8 mouse cellular contexts compared by ENCODE assay signal in the genomic region with DNA sequence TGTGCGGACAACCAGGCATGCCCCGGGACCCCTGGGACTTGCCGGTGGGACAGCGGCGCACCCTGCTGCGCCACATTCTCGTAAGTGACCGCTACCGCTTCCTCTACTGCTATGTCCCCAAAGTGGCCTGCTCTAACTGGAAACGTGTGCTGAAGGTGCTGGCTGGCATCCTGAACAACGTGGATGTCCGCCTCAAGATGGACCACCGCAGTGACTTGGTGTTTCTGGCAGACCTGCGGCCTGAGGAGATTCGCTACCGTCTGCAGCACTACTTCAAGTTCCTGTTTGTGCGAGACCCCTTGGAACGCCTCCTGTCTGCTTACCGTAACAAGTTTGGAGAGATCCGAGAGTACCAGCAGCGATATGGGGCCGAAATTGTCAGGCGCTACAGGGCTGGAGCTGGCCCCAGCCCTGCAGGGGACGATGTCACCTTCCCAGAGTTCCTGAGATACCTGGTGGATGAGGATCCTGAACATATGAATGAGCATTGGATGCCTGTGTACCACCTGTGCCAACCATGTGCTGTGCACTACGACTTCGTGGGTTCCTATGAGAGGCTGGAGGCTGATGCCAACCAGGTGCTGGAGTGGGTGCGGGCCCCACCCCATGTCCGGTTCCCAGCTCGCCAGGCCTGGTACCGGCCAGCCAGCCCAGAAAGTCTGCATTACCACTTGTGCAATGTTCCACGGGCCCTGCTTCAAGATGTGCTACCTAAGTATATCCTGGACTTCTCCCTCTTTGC. TPM values are rescaled to one million over a fixed set of nuclear protein-coding genes. Genes with fewer than 3 reads are reported as not detected.
A peak's percentile ranks its signal among the peaks of the same experiment; 100 is the strongest.
DNase-seq lines count a peak whose midpoint lies in the region; ATAC-seq and TF ChIP-seq lines count a peak whose summit lies in the region.

No protein-coding gene starts in this region.

- peaks cover 11% of the 10 kb centered on the region for H3K36me3 ChIP-seq in embryonic facial prominence, embryonic 15.5 days
- peaks cover 14% of the 10 kb centered on the region for H3K36me3 ChIP-seq in intestine, postnatal 0 days (ENCODE audit: control insufficient read depth, insufficient read depth)

- no peaks in the 10 kb centered on the region for H3K9me3 ChIP-seq in embryonic facial prominence, embryonic 15.5 days (replicated peaks)
- H3K9me3 ChIP-seq in intestine, postnatal 0 days (ENCODE audit: control insufficient read depth): no peaks in the 10 kb centered on the region

- TF ChIP-seq CTCF in left cerebral cortex, adult 2 months (IDR thresholded peaks at IDR 0.05): no peak
- no peak for TF ChIP-seq CTCF in intestine, postnatal 0 days (IDR thresholded peaks at IDR 0.05; ENCODE audit: low read depth)

- no peak for DNase-seq in left cerebral cortex, adult 2 months (ENCODE audit: extremely low spot score in 1 of 2, low spot score in 2 of 2)
- no peak for DNase-seq in left cerebral cortex, adult 11 months (ENCODE audit: low spot score)
- peak; percentile 50 for DNase-seq in neural tube, embryonic 10.5 days (ENCODE audit: extremely low spot score, low spot score)
- DNase-seq in adrenal gland, adult 2 months: no peak
- no peak for DNase-seq in left cerebral cortex, postnatal 4 days
- no peak for DNase-seq in kidney, adult 9 months

- intact Hi-C loops in left cerebral cortex, adult 2 months (cut with DNase I): no loop called here
- intact Hi-C loops in left cerebral cortex, postnatal 4 days (cut with DNase I): no loop called here

- WGBS in embryonic facial prominence, embryonic 15.5 days: 24% methylated on average over 31 of the region's 31 CpGs
- whole genome bisulfite sequencing in intestine, postnatal 0 days: 45% methylated on average over 31 of the region's 31 CpGs

- peak overlapping the region; percentile 60 for H3K4me3 ChIP-seq in left cerebral cortex, adult 2 months
- H3K4me3 ChIP-seq in embryonic facial prominence, embryonic 15.5 days (replicated peaks): peak overlapping the region; percentile 89
- H3K4me3 ChIP-seq in intestine, postnatal 0 days (ENCODE audit: low read depth, low read length): peak overlapping the region; percentile 80

- no peaks in the 10 kb centered on the region for H3K27me3 ChIP-seq in embryonic facial prominence, embryonic 15.5 days
- no peaks in the 10 kb centered on the region for H3K27me3 ChIP-seq in intestine, postnatal 0 days (replicated peaks; ENCODE audit: control insufficient read depth, insufficient read depth, low read length)

- peak overlapping the region; percentile 89 for H3K9ac ChIP-seq in embryonic facial prominence, embryonic 15.5 days
- H3K9ac ChIP-seq in intestine, postnatal 0 days (ENCODE audit: low read depth, low read length): peak overlapping the region; percentile 74

- no peak for ATAC-seq in embryonic facial prominence, embryonic 15.5 days (ENCODE audit: insufficient number of reproducible peaks, low FRiP score, low TSS enrichment, low read depth)
- 0 out of 2 replicates have a peak, but pooled peaks have one; percentile 4 for ATAC-seq in intestine, postnatal 0 days

- peaks cover 36% of the 10 kb centered on the region for H3K4me1 ChIP-seq in embryonic facial prominence, embryonic 15.5 days
- peaks cover 11% of the 10 kb centered on the region; the same call in 1 of the 2 replicates for H3K4me1 ChIP-seq in intestine, postnatal 0 days (replicated peaks; ENCODE audit: control insufficient read depth, insufficient read depth, low read length)

- no peak overlapping the region for H3K27ac ChIP-seq in left cerebral cortex, adult 2 months
- peak overlapping the region; percentile 75 for H3K27ac ChIP-seq in embryonic facial prominence, embryonic 15.5 days (replicated peaks)
- H3K27ac ChIP-seq in intestine, postnatal 0 days (ENCODE audit: low read depth, low read length): no peak overlapping the region; the same call in 1 of the 2 replicates

- peak overlapping the region; percentile 80 for H3K4me2 ChIP-seq in embryonic facial prominence, embryonic 15.5 days (replicated peaks)
- peak overlapping the region; percentile 98 for H3K4me2 ChIP-seq in intestine, postnatal 0 days (replicated peaks; ENCODE audit: low read depth)

RNA-seq across cellular contexts. Expression of a gene that starts 0.9 kb away (rescaled TPM):
- total RNA-seq in left cerebral cortex, adult 2 months (2021): 1 to 10 TPM; 2.4 to 3.3 TPM
- polyA plus RNA-seq in embryonic facial prominence, embryonic 15.5 days (2015; fragmentation: Nextera tagmentation; extraction: Ambion mirVana): 49.0 and 50.4 TPM in 2 replicates
- 6.7 and 7.4 TPM in 2 replicates for polyA plus RNA-seq in intestine, postnatal 0 days (2015; fragmentation: Nextera tagmentation; extraction: Ambion mirVana)
- 10 to 100 TPM in 1 of 2 experiments, 1 to 10 TPM in 1; 7.8 to 15.7 TPM for total RNA-seq in adrenal gland, adult 2 months (2021)
- polyA plus RNA-seq in adrenal gland, adult 2 months (2012; rRNA removed): 21.6 and 22.0 TPM in 2 replicates
- 1 to 10 TPM; 4.0 to 4.3 TPM for total RNA-seq in left cerebral cortex, postnatal 4 days (2021)

RNA-seq across cellular contexts. Expression of a gene that starts 27.0 kb away (rescaled TPM):
- 10 to 100 TPM; 52.2 to 58.1 TPM for total RNA-seq in left cerebral cortex, adult 2 months (2021)
- polyA plus RNA-seq in embryonic facial prominence, embryonic 15.5 days (2015; fragmentation: Nextera tagmentation; extraction: Ambion mirVana): 5.9 and 7.0 TPM in 2 replicates
- 6.1 and 8.9 TPM in 2 replicates for polyA plus RNA-seq in intestine, postnatal 0 days (2015; fragmentation: Nextera tagmentation; extraction: Ambion mirVana)
- total RNA-seq in adrenal gland, adult 2 months (2021): 10 to 100 TPM; 36.5 to 46.0 TPM
- 59.5 and 60.3 TPM in 2 replicates for polyA plus RNA-seq in adrenal gland, adult 2 months (2012; rRNA removed)
- total RNA-seq in left cerebral cortex, postnatal 4 days (2021): 10 to 100 TPM; 32.3 to 35.6 TPM
